Mouse (Mus musculus): ENCODE data around the gene Ipo9.

DNA sequence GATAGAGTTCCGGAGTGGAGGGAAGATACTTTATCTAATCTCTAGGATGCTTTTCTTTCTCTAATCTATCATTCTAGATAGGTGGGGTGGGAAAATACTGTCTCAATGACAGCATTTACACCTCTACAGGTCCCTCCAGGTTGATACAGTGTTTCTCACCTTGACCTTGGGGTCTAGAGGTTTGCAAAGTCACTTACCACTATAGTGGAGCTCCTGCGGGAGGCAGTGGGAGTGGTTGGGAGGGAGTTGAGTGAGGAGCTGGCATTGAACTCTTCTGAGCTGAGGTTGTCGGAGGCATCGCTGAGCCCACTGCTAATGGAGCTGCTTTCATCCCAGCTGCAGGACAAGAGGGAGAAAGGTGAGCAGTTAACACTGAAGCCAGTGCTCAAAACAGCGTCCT, 42.2 kb upstream of the Ipo9 start:
- no peak for TF ChIP-seq CTCF (IDR thresholded peaks at IDR 0.05; ENCODE audit: extremely low read depth, insufficient read depth, low read length)
- TF ChIP-seq POLR2A (IDR thresholded peaks at IDR 0.05; ENCODE audit: extremely low read depth, insufficient read depth, low read length): no peak
